Mouse (Mus musculus) macrophage (primary cell): ENCODE results near the gene Ankmy2. TPM values are rescaled to one million over a fixed set of nuclear protein-coding genes. Genes with fewer than 3 reads are reported as not detected.

Experiments used
- H3K27ac ChIP-seq: fragments of 350-480 bp; formaldehyde crosslinking; 2 replicates; pipeline ENCODE4 v1.9.0; 2021
- H3K36me3 ChIP-seq: fragments of 350-480 bp; formaldehyde crosslinking; 2 replicates; pipeline ENCODE4 v1.9.0; 2021; ENCODE audit errors: inconsistent target
- H3K4me3 ChIP-seq: fragments of 350-480 bp; formaldehyde crosslinking; 2 replicates; pipeline ENCODE4 v1.9.0; 2021; ENCODE audit errors: inconsistent target
- H3K79me2 ChIP-seq: fragments of 350-480 bp; formaldehyde crosslinking; 2 replicates; pipeline ENCODE4 v1.9.0; 2021; ENCODE audit errors: inconsistent target
- WGBS: methylation state at CpG from one replicate; pipeline ENCODE4 v1.1.7; 2026; ENCODE audit warnings: inconsistent platforms; ENCODE audit not compliant: missing documents; 5-methylcytosine and 5-hydroxymethylcytosine counted together
- polyA plus RNA-seq: library from polyadenylated mRNA; stranded (reverse); fragments of 250-400 nt; gene quantifications from 3 replicates; pipeline ENCODE4 v1.2.4, GENCODE M21; 2018; ENCODE audit warnings: inconsistent platforms
- total RNA-seq, 78 experiments: library from RNA; depleted of rRNA; stranded (reverse); fragments of 250-400 nt; gene quantifications; 1 replicate in 9 of 78; 2 replicates in 24 of 78; 3 replicates in 43 of 78; 4 replicates in 2 of 78; pipeline ENCODE4 v1.2.4; 2018; ENCODE audit warnings: inconsistent platforms in 56 of 78

Gene Ankmy2
- total RNA-seq (2018; cell fraction: chromatin; rRNA removed) = 10 to 100 TPM in 19 of 26 experiments, 1 to 10 TPM in 7; 2.6 to 39.6 (median 20.7) TPM
- total RNA-seq (2018; cell fraction: cytosol; rRNA removed) = 10 to 100 TPM in 19 of 26 experiments, 1 to 10 TPM in 7; 4.0 to 16.6 (median 13.3) TPM
- 10 to 100 TPM in 15 of 26 experiments, 1 to 10 TPM in 11; 3.3 to 35.6 (median 11.2) TPM for total RNA-seq (2018; cell fraction: nucleus; rRNA removed)
- polyA plus RNA-seq = 10.6 to 18.2 TPM (median 16.7 TPM) in 3 replicates

DNA sequence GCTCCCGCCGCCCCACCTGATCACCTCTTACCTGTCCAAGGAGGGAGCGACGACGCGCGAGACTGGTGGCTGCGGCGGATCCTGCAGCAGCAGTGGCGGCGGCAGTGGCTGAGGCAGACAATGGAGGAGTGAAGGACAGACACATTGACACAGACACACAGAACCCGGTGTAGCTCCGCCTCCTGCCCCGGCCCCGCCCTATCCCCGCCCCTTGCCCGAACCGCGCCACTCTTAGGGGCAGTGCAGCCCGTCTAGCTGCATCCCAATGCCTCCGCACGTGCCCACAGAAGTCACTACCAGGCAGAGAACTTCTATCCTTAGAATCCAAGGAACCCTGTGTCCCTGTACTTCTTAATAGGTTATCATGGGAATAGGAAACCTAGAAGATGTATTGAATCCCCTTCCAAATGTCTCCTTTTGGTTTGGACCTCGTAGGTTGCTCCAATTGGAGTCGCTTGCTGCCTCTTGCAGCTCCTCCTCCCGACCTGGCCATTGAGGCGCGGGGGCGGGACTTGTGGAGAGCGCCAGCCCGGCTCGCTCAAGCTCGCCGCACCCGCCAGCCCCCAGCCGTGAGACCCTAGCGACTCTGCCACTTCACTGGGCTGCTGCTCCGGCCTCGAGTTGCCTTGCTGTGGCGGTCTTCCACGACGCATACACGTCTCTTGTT, at the start of gene Ankmy2:
TSS of gene Ankmy2 (plus strand) at position 478 of the 667 bp plus-strand sequence.
- Histone ChIP-seq H3K36me3 (no peaks in the 10 kb centered on the region), H3K79me2 (peaks cover 37% of the 10 kb centered on the region), H3K4me3 (peak within 1 kb of the TSS; percentile 95), H3K27ac (peak within 1 kb of the TSS; percentile 86)
- WGBS = 2% methylated on average over 37 of the region's 42 CpGs

DNA sequence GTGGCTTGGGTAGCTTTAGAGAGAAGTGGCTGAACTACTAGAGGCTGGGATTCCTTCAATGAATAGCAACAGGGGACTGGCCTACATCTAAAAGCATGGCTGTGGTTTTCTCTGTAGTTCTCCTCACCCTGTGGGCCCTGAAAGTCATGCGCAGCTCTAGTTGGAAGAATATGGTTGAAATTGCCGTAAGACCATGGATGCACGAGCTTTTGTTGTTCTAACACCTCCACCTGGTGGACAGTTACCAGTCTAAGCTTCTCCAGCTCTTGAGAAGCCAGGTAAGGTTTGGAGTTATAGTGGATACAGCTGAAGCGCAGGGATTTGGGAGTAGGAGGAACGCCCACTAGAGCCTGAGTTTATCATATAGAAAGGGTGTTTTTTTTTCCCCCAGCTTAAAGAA, 48.5 kb upstream of the Ankmy2 start:
- 97% methylated on average over 5 of the region's 5 CpGs for WGBS
- H3K36me3 ChIP-seq = no peaks in the 10 kb centered on the region
- no peak overlapping the region for H3K4me3 ChIP-seq
- no peaks in the 10 kb centered on the region for H3K79me2 ChIP-seq
- H3K27ac ChIP-seq = no peak overlapping the region

DNA sequence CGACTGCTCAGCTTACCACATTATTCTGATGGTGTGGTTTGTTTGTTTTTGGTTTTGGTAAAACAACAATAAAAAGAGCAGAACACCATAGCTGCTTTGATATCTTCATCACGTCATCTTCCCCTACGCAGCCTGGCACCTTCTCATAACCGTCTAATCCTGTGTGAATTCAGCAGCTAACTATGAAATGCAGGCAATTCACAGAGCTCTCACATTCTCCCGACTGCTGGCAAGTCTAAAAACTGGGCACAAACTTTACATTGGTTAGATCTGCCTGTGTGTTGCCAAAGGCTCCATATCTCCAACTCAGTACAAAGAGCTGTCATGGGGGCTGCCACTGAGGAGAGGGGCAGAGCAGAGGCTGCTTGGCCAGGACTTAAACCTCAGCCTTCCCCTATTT, 46.5 kb upstream of the Ankmy2 start:
- WGBS = 93% methylated on average over 5 of the region's 5 CpGs
- no peaks in the 10 kb centered on the region for H3K36me3 ChIP-seq
- H3K79me2 ChIP-seq = no peaks in the 10 kb centered on the region

DNA sequence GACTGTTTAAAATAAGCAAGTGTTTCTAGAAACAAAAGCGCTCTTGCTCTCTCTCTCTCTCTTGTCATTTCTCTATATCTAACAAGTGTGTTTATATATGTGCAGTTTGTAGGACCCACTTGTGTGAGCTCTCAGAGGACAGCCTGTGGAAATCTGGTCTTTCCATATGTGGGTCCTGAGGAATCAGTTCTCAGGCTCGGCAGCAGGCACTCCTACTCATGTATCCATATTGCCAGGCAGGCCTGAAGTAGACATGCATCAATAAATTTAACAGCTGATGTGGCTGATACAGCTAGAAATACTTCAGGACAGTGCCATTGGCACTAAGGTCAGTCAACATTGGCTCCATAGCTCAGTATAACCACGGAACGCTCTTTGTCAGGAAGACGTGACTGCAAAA, 45.8 kb upstream of the Ankmy2 start:
- Histone ChIP-seq H3K36me3 (no peaks in the 10 kb centered on the region), H3K27ac (no peak overlapping the region), H3K79me2 (no peaks in the 10 kb centered on the region), H3K4me3 (no peak overlapping the region)
- whole genome bisulfite sequencing = 95% methylated on average over 5 of the region's 5 CpGs

More for the DNA sequence above, 46.5 kb upstream of the Ankmy2 start:
- no peak overlapping the region for H3K4me3 ChIP-seq
- H3K27ac ChIP-seq = no peak overlapping the region

DNA sequence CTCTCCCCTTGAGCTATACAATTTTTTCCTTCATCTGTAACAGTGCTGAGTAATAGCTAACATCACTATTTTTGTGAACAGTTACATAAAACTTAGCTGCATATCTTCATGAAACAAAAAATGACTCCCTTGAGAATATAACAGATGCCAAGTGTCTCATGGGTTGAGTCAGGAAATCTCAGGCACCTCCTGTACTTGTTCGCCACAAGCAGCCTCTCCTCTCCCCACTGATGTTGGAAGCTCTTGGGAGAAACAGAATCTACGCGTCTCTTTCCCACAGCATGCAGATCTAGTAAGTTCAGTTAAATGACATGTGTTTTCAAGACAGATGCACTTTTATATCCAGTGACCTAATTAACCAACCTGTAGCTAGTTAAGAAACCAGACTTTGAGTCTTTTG, 44.8 kb upstream of the Ankmy2 start:
- Histone ChIP-seq H3K36me3 (no peaks in the 10 kb centered on the region), H3K4me3 (no peak overlapping the region), H3K27ac (no peak overlapping the region), H3K79me2 (no peaks in the 10 kb centered on the region)
- 95% methylated on average over 3 of the region's 3 CpGs for WGBS

DNA sequence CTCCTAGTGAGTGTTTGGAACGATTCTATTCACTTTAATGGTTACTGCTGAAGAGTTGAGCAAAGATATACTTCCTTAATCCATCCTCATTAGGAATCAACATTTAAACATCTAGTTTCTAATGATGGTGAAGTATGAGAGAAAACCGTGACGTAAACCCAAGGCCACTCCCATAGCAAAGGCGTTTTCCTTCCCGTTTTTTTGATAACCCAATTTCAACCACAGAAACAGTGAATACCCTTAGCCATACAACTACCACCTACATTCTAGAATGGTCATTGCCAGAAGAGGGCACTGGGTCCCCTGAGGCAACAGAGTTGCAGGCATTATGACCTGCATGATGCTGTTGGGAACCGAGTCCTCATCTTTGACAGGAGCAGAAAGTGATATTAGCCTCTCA, 39.8 kb upstream of the Ankmy2 start:
- Histone ChIP-seq H3K36me3 (no peaks in the 10 kb centered on the region), H3K79me2 (no peaks in the 10 kb centered on the region), H3K4me3 (no peak overlapping the region), H3K27ac (no peak overlapping the region)
- 73% methylated on average over 6 of the region's 6 CpGs for WGBS

DNA sequence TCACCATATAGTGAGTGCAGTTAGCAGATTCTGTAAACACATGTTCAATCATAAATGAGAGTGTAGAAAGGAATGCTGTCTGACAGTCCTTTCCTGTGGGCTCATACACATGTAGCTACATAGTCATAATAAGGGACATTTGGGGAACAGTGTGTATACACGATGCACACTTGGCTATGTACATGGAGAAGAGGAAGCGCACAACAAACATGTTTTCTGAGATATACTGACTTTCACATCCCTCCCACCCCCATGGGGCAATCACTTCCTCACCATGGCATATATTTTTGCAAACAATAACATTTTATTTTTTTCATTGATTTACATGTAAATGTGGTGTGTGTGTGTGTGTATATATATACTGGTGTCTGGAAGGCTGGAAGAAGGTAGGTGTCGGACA, 37.7 kb upstream of the Ankmy2 start:
- Histone ChIP-seq H3K27ac (no peak overlapping the region), H3K4me3 (no peak overlapping the region), H3K79me2 (no peaks in the 10 kb centered on the region), H3K36me3 (no peaks in the 10 kb centered on the region)
- 59% methylated on average over 3 of the region's 3 CpGs for WGBS

DNA sequence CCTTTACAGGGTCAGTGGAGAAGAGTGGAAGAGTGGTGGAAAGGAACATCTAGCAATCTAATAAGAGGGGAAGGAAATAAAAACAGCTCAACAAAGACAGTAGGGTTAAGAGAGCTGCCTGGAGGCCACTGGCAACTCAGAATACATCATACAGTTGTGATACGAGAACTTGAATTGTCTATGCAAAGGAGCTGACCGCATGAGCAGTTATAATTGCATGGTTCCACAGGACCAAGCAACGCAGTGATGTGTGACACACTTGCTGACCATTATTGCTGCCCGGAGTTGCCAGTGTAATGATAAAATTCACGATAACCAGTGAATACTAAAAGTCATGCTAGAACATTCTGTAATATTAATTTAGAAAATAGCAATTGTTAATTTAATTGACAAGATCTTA, 30.9 kb upstream of the Ankmy2 start:
- Histone ChIP-seq H3K79me2 (no peaks in the 10 kb centered on the region), H3K36me3 (no peaks in the 10 kb centered on the region), H3K27ac (no peak overlapping the region), H3K4me3 (no peak overlapping the region)
- WGBS = 94% methylated on average over 5 of the region's 5 CpGs

DNA sequence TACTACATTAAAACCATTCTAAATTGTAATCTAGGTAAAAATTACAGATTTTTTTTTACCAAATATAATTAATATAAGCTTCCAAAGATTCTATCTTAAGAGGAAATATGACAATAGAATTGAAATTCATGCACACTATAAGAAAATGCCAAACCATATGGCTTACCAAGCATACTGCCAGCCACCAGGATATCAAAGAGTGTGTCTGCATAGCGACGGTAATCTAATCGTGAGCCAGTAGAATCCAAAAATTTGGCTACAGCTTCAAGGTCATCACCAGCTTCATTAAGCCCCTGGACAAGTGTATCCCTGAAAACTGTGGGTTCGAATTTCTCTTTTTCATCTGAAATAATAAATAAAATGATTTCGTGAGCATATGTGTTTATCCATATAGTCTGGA, 27.1 kb upstream of the Ankmy2 start:
- Histone ChIP-seq H3K4me3 (no peak overlapping the region), H3K36me3 (no peaks in the 10 kb centered on the region), H3K79me2 (no peaks in the 10 kb centered on the region), H3K27ac (no peak overlapping the region)
- WGBS = 90% methylated on average over 5 of the region's 5 CpGs

DNA sequence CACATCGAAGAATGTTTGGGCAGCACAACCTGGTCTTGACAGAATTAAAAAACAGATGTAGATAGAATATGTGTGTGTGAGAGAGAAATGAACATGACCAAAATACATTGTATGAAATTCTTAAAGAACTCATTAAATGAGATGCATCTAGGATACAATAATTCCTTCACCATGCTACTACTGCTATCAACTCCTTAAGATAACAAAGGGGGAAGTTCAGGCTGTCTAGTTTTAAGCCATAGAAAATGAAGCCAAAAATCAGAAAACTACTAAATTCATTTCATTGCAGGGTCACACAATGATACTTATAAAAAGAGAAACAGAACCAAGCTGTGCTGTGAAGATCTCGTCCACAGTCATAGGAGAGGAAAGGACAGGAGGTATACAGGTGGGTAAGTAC, 24.7 kb upstream of the Ankmy2 start:
- no peak overlapping the region for H3K27ac ChIP-seq
- H3K36me3 ChIP-seq = no peaks in the 10 kb centered on the region
- H3K79me2 ChIP-seq = no peaks in the 10 kb centered on the region
- 91% methylated on average over 2 of the region's 2 CpGs for WGBS
- no peak overlapping the region for H3K4me3 ChIP-seq

DNA sequence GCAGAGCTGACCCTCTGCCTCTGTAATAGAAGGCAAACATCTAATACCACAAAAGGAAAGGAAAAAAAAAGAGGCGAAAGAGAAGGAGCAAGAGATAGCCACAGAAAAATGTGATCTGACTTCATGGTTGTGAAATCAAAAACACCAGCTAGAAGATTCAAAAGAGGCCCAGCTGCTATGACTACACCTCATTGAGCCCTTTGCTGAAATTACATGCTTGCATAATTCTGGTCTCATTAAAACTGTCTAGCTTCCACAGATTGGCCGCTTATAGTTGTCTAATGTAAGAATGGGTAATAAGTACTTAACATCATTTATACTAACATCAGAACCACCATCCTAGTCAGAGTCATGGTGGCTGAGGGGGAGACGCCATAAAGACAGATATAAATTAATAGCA, 24.2 kb upstream of the Ankmy2 start:
- Histone ChIP-seq H3K27ac (no peak overlapping the region), H3K4me3 (no peak overlapping the region), H3K79me2 (no peaks in the 10 kb centered on the region), H3K36me3 (no peaks in the 10 kb centered on the region)
- WGBS = 77% methylated on average over 2 of the region's 3 CpGs

DNA sequence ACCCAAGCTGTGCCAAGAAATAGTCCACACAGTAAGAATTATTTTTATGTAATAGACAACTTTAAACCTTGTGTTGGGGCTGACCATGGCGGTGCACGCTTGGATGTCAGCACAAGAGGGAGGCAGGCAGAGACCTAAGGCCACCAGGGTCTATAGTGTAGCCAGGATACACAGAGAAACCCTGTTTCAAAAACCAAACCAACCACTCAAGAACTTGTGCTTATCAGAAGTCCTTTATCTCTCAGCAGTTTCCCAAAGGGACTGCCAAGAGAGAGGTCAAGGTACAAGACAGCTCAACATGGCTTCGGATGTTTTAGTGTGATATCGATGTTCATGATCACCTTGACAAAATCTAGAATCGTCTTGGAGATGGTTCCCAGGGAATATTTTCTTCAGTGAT, 23.4 kb upstream of the Ankmy2 start:
- Histone ChIP-seq H3K79me2 (no peaks in the 10 kb centered on the region), H3K36me3 (no peaks in the 10 kb centered on the region), H3K27ac (no peak overlapping the region), H3K4me3 (no peak overlapping the region)
- WGBS = 99% methylated on average over 5 of the region's 5 CpGs

DNA sequence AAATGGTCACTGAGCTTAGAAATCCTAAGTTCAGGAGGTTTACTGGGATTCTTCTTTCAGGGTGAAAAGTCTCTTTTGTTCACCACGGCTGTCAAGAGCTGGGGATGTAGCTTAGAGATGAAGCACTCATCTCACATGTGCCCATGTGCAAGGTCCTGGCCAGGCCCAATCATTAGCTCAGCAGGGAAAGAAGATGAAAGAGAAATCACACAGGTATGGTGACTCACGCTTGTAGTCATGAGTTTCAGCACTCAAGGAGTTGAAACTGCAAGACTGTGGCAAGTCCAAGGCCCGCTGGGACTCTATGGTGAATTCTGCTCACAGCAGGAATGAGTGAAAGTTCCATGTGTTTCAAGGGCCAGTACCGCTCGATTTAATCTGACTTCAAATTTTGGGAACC, 22.8 kb upstream of the Ankmy2 start:
- 91% methylated on average over 5 of the region's 5 CpGs for WGBS
- Histone ChIP-seq H3K4me3 (no peak overlapping the region), H3K27ac (no peak overlapping the region), H3K36me3 (no peaks in the 10 kb centered on the region), H3K79me2 (no peaks in the 10 kb centered on the region)

DNA sequence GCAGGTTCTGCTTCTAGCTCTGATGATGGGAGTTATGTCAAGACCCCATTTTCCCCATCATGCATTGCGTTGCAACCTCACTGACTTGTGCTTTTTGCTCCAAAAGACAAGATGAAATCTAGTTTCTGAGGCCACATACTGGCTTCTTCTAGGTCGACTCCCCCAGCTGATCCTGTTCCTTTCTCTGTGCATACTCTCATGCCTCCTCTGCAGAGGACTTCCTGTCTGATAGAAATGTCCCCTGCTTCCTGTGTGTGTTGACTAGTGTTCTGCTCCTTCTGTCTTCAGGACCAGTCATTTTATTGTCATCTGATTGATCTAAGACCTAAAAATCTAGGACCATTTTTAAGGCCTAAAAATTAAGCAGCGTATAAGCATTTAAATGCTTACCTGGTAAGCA, 21.5 kb upstream of the Ankmy2 start:
- Histone ChIP-seq H3K36me3 (no peaks in the 10 kb centered on the region), H3K27ac (no peak overlapping the region), H3K79me2 (no peaks in the 10 kb centered on the region), H3K4me3 (no peak overlapping the region)
- 68% methylated on average over 3 of the region's 3 CpGs for WGBS

DNA sequence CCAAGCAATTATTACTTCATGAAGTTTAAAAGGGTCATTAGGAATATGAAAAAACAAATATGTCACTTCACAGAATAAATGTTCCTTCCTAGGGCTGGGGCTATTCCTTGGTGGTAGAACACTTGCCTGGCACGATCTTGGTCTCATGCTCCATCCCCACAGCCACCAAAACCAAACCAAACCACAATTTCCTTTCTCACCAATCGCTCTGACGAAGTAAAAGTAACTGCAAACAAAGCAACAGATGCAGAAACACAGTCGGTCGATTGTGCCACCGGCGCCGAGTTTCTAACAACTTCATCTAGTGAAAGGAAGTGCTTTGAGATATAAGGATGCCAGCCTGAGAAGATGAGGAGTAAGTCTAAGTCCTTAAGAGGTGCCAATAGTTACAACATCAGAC, 20.6 kb upstream of the Ankmy2 start:
- H3K27ac ChIP-seq = no peak overlapping the region
- H3K36me3 ChIP-seq = no peaks in the 10 kb centered on the region
- no peak overlapping the region for H3K4me3 ChIP-seq
- H3K79me2 ChIP-seq = no peaks in the 10 kb centered on the region
- WGBS = 30% methylated on average over 8 of the region's 8 CpGs

DNA sequence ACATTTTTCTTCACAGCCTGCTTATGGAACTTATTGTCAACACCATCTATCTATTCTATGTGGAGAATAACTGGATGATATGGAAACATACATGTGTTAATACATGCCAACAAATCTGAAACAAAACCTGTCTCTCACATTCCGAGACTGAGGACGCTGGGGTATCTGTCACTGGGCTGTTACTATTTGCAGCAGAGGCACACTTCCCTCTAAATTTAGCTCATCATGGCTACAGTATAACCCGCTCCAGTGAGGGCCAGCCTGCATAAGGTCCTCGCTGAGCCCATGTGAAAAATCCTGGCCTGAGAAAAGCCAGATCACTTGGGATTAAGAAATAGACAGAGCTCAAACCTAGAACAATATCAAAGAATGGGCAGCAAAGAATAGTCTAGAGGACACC, 19.7 kb upstream of the Ankmy2 start:
- Histone ChIP-seq H3K27ac (no peak overlapping the region), H3K36me3 (no peaks in the 10 kb centered on the region), H3K79me2 (no peaks in the 10 kb centered on the region), H3K4me3 (no peak overlapping the region)
- 76% methylated on average over 3 of the region's 4 CpGs for WGBS
